Mouse (Mus musculus) heart, embryonic 16.5 days (tissue): ENCODE data around the gene Ddn. TPM values are rescaled to one million over a fixed set of nuclear protein-coding genes. Genes with fewer than 3 reads are reported as not detected.
A peak's percentile ranks its signal among the peaks of the same experiment; 100 is the strongest.

Experiments
- ATAC-seq: fragments of 200-750 bp; cut with Nextera tagmentation; replicated peaks from 2 replicates; pipeline ENCODE4 v1.8.0; 2017; ENCODE audit warnings: moderate number of reproducible peaks; ENCODE audit not compliant: insufficient read depth, low FRiP score; ENCODE audit errors: extremely low read depth
- H3K27ac ChIP-seq: fragments of 300-500 bp; sonication (generic); 2 replicates; pipeline ENCODE4 v1.5.1; 2014; ENCODE audit warnings: mild to moderate bottlenecking, low read length, control low read depth, moderate library complexity
- H3K27me3 ChIP-seq: fragments of 300-500 bp; sonication (generic); 2 replicates; pipeline ENCODE4 v1.6.1; 2014; ENCODE audit warnings: low read length, mixed read lengths; ENCODE audit not compliant: control insufficient read depth, insufficient read depth
- H3K36me3 ChIP-seq: fragments of 300-500 bp; sonication (generic); 2 replicates; pipeline ENCODE4 v1.6.1; 2014; ENCODE audit not compliant: control insufficient read depth, insufficient read depth
- H3K4me1 ChIP-seq: fragments of 300-500 bp; sonication (generic); 2 replicates; pipeline ENCODE4 v1.6.1; 2014; ENCODE audit warnings: low read length, mixed read lengths; ENCODE audit not compliant: control insufficient read depth, insufficient read depth
- H3K4me2 ChIP-seq: fragments of 300-500 bp; sonication (generic); 2 replicates; pipeline ENCODE4 v1.6.1; 2014; ENCODE audit warnings: low read depth, mild to moderate bottlenecking, control low read depth, low read length
- H3K4me3 ChIP-seq: fragments of 300-500 bp; sonication (generic); 2 replicates; pipeline ENCODE4 v1.5.1; 2014; ENCODE audit warnings: mild to moderate bottlenecking, control low read depth, low read length
- H3K9ac ChIP-seq: fragments of 300-500 bp; sonication (generic); 2 replicates; pipeline ENCODE4 v1.6.1; 2014; ENCODE audit warnings: low read length, control low read depth
- H3K9me3 ChIP-seq: fragments of 300-500 bp; sonication (generic); replicated peaks from 2 replicates; pipeline ENCODE4 v1.6.1; 2016; ENCODE audit warnings: low read length; ENCODE audit not compliant: control insufficient read depth
- WGBS: fragments of 180-500 bp; shearing (Covaris S2); extraction: QIAGEN DNeasy Blood & Tissue Kit; methylation state at CpG from one replicate; pipeline ENCODE4 v1.1.7; 2014; 5-methylcytosine and 5-hydroxymethylcytosine counted together
- polyA plus RNA-seq: library from polyadenylated mRNA; unstranded; fragments of >200 nt; fragmentation: Nextera tagmentation; extraction: Ambion mirVana; gene quantifications from 2 replicates; pipeline ENCODE4 v1.2.1, GENCODE M21; 2015

Gene Ddn
- 0.32 and 0.35 TPM in 2 replicates for polyA plus RNA-seq

GRCm38 (mm10) chr15:98809390-98809789, at the start of gene Ddn:
TSS of gene Ddn (minus strand) at chr15:98809490.
- 31% methylated on average over 3 of the region's 3 CpGs for WGBS
- peak within 1 kb of the TSS; percentile 46 for H3K4me3 ChIP-seq
- peak within 1 kb of the TSS; percentile 68 for H3K4me2 ChIP-seq
- H3K27ac ChIP-seq = no peak within 1 kb of the TSS
- no peak for ATAC-seq
- peaks cover 48% of the 10 kb centered on the region for H3K27me3 ChIP-seq
- H3K9me3 ChIP-seq = no peaks in the 10 kb centered on the region
- peaks cover 36% of the 10 kb centered on the region for H3K4me1 ChIP-seq
- peaks cover 19% of the 10 kb centered on the region for H3K36me3 ChIP-seq
- H3K9ac ChIP-seq = no peak within 1 kb of the TSS

GRCm38 (mm10) chr15:98854214-98854613, 44.9 kb upstream of the Ddn start:
- 89% methylated on average over 16 of the region's 16 CpGs for WGBS
- ATAC-seq = no peak
- no peak overlapping the region for H3K4me2 ChIP-seq
- H3K9ac ChIP-seq = no peak overlapping the region
- no peaks in the 10 kb centered on the region for H3K27me3 ChIP-seq
- H3K4me3 ChIP-seq = no peak overlapping the region
- no peaks in the 10 kb centered on the region for H3K4me1 ChIP-seq
- peaks cover 96% of the 10 kb centered on the region for H3K36me3 ChIP-seq
- no peak overlapping the region for H3K27ac ChIP-seq
- H3K9me3 ChIP-seq = no peaks in the 10 kb centered on the region

- H3K4me1 ChIP-seq = no peaks in the 10 kb centered on the region
- ATAC-seq = no peak
- H3K4me3 ChIP-seq = no peak overlapping the region
- no peaks in the 10 kb centered on the region for H3K9me3 ChIP-seq
- no peak overlapping the region for H3K4me2 ChIP-seq
- H3K27ac ChIP-seq = no peak overlapping the region
- no peaks in the 10 kb centered on the region for H3K27me3 ChIP-seq
- H3K9ac ChIP-seq = no peak overlapping the region
- 91% methylated on average over 28 of the region's 28 CpGs for WGBS
- peaks cover 97% of the 10 kb centered on the region for H3K36me3 ChIP-seq
These were observed 44.1 kb upstream of the Ddn start for GRCm38 (mm10) chr15:98853161-98853937.

GRCm38 (mm10) chr15:98852733-98853132, 43.4 kb upstream of the Ddn start:
- no peak for ATAC-seq
- WGBS = 92% methylated on average over 9 of the region's 9 CpGs

GRCm38 (mm10) chr15:98852071-98852470, 42.8 kb upstream of the Ddn start:
- Histone ChIP-seq H3K27ac (no peak overlapping the region), H3K9me3 (no peaks in the 10 kb centered on the region), H3K4me2 (no peak overlapping the region), H3K4me3 (no peak overlapping the region), H3K36me3 (peaks cover 94% of the 10 kb centered on the region), H3K9ac (no peak overlapping the region), H3K27me3 (no peaks in the 10 kb centered on the region), H3K4me1 (no peaks in the 10 kb centered on the region)
- 91% methylated on average over 9 of the region's 9 CpGs for WGBS
- ATAC-seq = no peak

More at GRCm38 (mm10) chr15:98852733-98853132, 43.4 kb upstream of the Ddn start:
- no peak overlapping the region for H3K4me2 ChIP-seq
- no peaks in the 10 kb centered on the region for H3K4me1 ChIP-seq
- H3K9ac ChIP-seq = no peak overlapping the region
- no peak overlapping the region for H3K27ac ChIP-seq
- H3K36me3 ChIP-seq = peaks cover 94% of the 10 kb centered on the region
- no peak overlapping the region for H3K4me3 ChIP-seq
- no peaks in the 10 kb centered on the region for H3K9me3 ChIP-seq
- no peaks in the 10 kb centered on the region for H3K27me3 ChIP-seq

- H3K4me2 ChIP-seq = no peak overlapping the region
- H3K4me3 ChIP-seq = no peak overlapping the region
- WGBS = 85% methylated on average over 21 of the region's 21 CpGs
- H3K36me3 ChIP-seq = peaks cover 94% of the 10 kb centered on the region
- H3K9me3 ChIP-seq = no peaks in the 10 kb centered on the region
- H3K9ac ChIP-seq = no peak overlapping the region
- H3K27me3 ChIP-seq = no peaks in the 10 kb centered on the region
- no peak for ATAC-seq
- H3K4me1 ChIP-seq = no peaks in the 10 kb centered on the region
- H3K27ac ChIP-seq = no peak overlapping the region
These were observed 42.0 kb upstream of the Ddn start for GRCm38 (mm10) chr15:98851229-98851818.

- WGBS = 87% methylated on average over 14 of the region's 14 CpGs
- Histone ChIP-seq H3K4me1 (no peaks in the 10 kb centered on the region), H3K27me3 (no peaks in the 10 kb centered on the region), H3K4me3 (no peak overlapping the region), H3K9ac (no peak overlapping the region), H3K9me3 (no peaks in the 10 kb centered on the region), H3K27ac (no peak overlapping the region), H3K36me3 (peaks cover 94% of the 10 kb centered on the region), H3K4me2 (no peak overlapping the region)
- ATAC-seq = no peak
These were observed 41.4 kb upstream of the Ddn start for GRCm38 (mm10) chr15:98850668-98851067.

- H3K4me1 ChIP-seq = no peaks in the 10 kb centered on the region
- no peak for ATAC-seq
- no peak overlapping the region for H3K4me3 ChIP-seq
- no peaks in the 10 kb centered on the region for H3K9me3 ChIP-seq
- no peak overlapping the region for H3K4me2 ChIP-seq
- H3K9ac ChIP-seq = no peak overlapping the region
- H3K27me3 ChIP-seq = no peaks in the 10 kb centered on the region
- WGBS = 88% methylated on average over 16 of the region's 16 CpGs
- H3K36me3 ChIP-seq = peaks cover 94% of the 10 kb centered on the region
- no peak overlapping the region for H3K27ac ChIP-seq
These were observed 40.8 kb upstream of the Ddn start for GRCm38 (mm10) chr15:98849956-98850600.

- Histone ChIP-seq H3K27ac (no peak overlapping the region), H3K36me3 (peaks cover 96% of the 10 kb centered on the region), H3K9ac (no peak overlapping the region), H3K27me3 (no peaks in the 10 kb centered on the region), H3K4me2 (no peak overlapping the region), H3K4me3 (no peak overlapping the region), H3K4me1 (no peaks in the 10 kb centered on the region), H3K9me3 (no peaks in the 10 kb centered on the region)
- no peak for ATAC-seq
- WGBS = 95% methylated on average over 11 of the region's 11 CpGs
These were observed 39.9 kb upstream of the Ddn start for GRCm38 (mm10) chr15:98849165-98849564.
